Mouse (Mus musculus): ENCODE results near the gene Anxa11.
"Not testable (repeated sequence)": the region's sequence is repeated elsewhere in the genome, so short reads cannot be mapped to it uniquely, and the experiment has no call there.

Gene Anxa11

DNA sequence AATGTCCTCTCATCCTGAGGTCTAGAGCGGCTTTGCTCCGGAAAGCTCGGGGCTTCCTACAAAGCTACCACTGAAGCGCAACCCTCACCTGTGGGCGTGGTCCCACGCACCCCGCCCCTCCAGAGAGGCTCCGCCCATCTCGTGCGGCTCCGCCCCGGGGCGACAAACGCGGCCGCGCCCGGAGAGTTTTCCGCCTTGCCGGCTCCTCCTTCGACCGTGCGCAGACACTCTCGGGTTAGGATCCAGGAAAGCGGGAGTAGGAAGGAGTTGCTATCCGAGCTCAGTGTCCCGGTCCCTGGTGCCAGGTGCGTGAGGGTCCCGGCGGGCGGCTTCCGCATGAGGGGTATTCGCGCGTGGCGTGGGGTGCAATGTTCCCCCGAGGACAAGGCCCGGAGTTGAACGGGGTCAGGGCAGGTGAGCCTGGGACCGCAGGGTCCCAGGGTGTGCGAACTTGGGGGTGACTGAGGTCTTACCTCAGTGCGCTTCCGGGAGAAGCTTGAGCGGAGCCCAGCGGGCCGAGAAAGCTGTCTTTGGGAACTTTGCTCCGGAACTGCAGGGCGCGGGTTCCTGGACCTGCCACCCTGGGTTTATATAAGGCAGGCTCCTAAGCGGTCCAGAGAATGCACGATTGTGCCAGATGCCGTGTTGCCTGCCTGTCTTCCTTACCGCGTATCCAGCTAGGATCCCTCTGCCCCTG is at the start of gene Anxa11:
Anxa11 (plus strand) TSS at position 166 of the 697 bp plus-strand sequence.
- in situ Hi-C loops (cut with MboI; ENCODE audit: low sequenced_read_pairs), result no loop called here

- in situ Hi-C loops (cut with MboI; ENCODE audit: low sequenced_read_pairs), result no loop called here
Observed at GRCm38 (mm10) chr14:25794331-25794730, 47.6 kb upstream of the Anxa11 start.

- in situ Hi-C loops (cut with MboI; ENCODE audit: low sequenced_read_pairs), result no loop called here
Observed at GRCm38 (mm10) chr14:25795067-25795466, 46.9 kb upstream of the Anxa11 start.

DNA sequence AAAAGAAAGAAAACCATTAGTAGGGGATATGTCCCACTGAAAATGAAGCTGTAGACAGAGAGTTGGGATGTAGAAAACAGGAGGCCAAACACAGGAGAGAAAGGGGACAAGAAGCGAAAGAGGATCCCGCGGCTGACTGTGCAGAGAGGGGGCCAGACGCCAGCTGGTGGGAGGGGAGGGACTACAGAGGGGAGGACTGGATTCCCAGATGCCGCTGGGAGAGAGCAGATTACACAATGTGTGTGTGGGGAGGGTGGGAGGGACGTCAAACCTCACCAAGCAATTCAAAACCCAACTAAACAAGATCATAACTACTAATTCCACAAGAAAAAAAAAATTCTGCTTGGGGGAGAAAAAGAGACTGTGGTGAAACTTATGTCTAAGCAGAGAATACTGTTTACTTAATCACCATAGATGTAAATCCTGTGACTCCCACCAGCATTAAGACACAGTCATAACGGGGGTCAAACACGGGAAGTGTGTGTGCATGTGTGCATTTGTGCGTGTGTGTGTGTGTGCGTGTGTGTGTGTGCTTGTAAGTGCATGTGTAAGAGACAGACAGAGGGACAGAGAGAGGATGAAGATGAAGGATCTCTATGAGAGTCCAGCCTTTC is 46.3 kb upstream of the Anxa11 start:
- in situ Hi-C loops (cut with MboI; ENCODE audit: low sequenced_read_pairs), result no loop called here

- in situ Hi-C loops (cut with MboI; ENCODE audit: low sequenced_read_pairs), result no loop called here
Observed at GRCm38 (mm10) chr14:25796619-25797018, 45.3 kb upstream of the Anxa11 start.

- in situ Hi-C loops (cut with MboI; ENCODE audit: low sequenced_read_pairs), result no loop called here
Observed at GRCm38 (mm10) chr14:25800166-25800960, 41.6 kb upstream of the Anxa11 start.

DNA sequence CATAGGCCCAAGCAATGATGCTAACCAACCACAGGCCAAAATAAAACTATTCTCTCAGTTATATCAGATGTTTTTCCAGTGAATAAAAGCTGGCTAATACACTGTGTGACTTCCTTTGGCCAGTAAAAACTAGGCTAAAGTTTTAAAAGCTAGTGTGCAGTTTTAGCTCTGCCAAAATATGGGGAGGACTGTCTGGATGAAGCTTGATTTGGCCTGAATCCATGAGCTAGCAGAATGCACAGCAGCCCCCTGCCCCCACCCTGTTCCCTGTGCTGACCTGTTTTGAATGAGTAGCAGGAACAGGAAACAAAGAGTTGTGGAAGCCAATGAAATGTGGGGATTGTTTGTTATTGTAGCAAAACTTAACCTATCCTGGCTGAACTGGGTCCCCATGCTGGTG is 39.4 kb upstream of the Anxa11 start:
- in situ Hi-C loops (cut with MboI; ENCODE audit: low sequenced_read_pairs), result no loop called here

- in situ Hi-C loops (cut with MboI; ENCODE audit: low sequenced_read_pairs), result no loop called here
Observed at GRCm38 (mm10) chr14:25803246-25803809, 38.6 kb upstream of the Anxa11 start.

DNA sequence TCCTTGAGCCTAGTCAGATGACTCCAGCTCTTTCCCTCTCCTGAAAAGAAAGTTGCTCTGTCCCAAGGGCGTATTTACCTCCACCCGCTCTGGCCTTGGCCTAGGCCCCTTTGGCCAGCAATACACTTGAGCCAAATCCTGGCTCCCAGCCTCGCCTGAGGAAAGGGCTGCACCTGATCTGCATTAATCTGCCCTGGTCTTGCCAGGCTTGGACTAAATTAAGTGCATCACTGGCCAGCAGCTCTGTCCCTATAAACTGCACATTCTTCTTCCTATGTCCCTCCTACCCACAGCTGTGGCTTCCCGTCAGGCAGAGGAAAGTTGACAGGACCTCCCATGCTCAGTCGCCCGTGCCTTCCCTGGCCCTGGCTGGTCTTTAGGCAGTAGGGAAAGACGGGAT is 36.1 kb upstream of the Anxa11 start:
- in situ Hi-C loops (cut with MboI; ENCODE audit: low sequenced_read_pairs), result no loop called here

DNA sequence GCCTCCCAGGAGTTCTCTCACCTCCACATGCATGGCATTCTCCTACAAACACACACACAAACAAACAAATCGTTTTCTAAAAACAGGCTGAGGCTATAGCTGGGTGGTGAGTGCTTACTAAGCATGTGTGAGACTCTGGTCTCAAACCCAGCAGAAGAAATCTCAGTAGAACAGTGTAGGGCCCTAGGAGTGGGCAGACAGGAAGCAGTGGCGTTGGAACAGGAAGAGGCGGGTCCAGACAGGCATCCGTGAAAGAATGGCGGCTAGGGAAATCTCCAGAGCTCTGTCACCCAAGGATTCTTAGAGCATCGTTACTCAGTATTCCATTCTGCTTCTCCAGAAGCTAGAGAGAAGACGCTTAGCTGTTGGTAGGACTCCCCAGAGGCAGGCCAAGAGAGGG is 35.4 kb upstream of the Anxa11 start:
- in situ Hi-C loops (cut with MboI; ENCODE audit: low sequenced_read_pairs), result no loop called here

DNA sequence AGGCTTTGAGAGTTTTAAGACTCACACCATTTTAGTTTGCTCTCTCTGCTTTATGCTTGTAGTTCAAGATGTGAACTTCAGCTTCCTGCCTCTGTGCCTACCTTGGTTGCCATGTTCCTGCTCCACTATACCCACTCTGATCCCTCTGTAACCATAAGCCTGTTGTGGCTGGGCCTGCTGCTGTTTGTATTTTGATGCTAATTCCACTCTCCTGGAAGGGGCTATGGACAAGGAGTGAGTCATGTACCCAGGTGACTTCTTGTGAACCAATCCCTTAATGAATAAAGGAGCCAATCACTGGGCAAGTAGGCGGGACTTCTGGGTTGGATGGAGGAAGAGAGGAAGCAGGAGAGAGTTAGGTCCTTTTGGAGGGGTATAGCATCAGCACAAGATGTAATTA is 30.9 kb upstream of the Anxa11 start:
- in situ Hi-C loops (cut with MboI; ENCODE audit: low sequenced_read_pairs), result not testable (repeated sequence)

GRCm38 (mm10) chr14:25814140-25814539 is 27.8 kb upstream of the Anxa11 start:
- in situ Hi-C loops (cut with MboI; ENCODE audit: low sequenced_read_pairs), result no loop called here

DNA sequence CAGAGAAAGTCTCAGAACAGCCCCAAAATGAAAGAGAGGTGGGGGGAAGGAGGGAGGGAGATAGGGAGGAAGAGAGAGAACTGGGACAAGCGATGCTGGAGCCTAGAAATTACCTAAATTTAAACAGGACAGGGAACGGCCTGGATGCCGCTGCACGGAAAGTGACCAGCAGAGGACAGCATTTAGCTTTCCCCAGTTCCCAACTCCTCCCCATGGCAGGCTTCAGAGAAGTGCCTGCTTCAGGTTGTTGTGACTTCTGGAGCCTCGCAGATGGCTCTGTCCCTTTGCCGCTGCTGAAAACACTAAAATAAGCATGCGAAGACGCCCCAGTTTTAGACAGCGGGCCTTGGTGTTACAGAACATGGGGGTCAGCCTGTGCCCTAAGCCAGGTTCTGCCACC is 25.5 kb upstream of the Anxa11 start:
- in situ Hi-C loops (cut with MboI; ENCODE audit: low sequenced_read_pairs), result no loop called here

GRCm38 (mm10) chr14:25822584-25822983 is 19.4 kb upstream of the Anxa11 start:
- in situ Hi-C loops (cut with MboI; ENCODE audit: low sequenced_read_pairs), result no loop called here

DNA sequence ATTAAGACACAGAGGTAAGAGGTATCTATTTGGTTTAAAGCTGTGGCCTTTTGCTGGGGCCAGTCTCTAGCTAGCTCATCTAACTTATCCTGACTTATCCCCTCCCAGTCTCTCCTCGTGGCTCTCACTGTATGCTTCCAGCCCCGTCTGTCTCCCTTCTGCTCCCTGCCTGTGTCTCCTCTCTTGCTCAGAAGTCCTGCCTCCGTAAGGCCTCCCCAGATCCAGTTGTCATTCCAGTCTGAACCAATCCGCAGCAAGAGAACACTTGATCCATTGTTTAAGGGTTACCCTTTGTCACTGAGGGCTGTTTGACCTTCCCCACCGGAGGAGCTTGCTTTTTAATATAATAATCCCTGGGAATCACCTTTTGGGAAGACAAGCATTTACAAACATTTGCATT is 17.0 kb upstream of the Anxa11 start:
- in situ Hi-C loops (cut with MboI; ENCODE audit: low sequenced_read_pairs), result no loop called here

GRCm38 (mm10) chr14:25825880-25826626 is 15.9 kb upstream of the Anxa11 start:
- in situ Hi-C loops (cut with MboI; ENCODE audit: low sequenced_read_pairs), result no loop called here

DNA sequence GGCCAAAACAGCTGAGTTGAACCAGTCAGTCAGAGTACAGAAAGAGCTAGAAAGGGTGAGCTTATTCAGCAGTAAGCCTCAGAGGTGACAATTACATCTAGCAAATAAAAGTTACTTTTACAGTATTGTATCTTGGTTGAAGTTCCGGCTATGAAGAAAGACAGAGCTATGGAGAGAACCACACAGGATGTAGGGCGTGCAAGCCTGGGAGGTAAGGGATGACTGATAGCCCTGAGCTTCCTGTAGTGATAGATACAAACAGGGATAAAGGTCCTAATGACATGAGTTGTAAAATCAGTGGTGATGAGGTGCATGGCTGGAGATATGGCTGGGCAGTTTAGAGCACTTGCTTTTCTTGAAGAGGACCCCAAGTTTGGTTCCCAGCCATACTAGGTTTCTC is 15.1 kb upstream of the Anxa11 start:
- in situ Hi-C loops (cut with MboI; ENCODE audit: low sequenced_read_pairs), result no loop called here

- in situ Hi-C loops (cut with MboI; ENCODE audit: low sequenced_read_pairs), result no loop called here
Observed at GRCm38 (mm10) chr14:25831332-25831731, 10.6 kb upstream of the Anxa11 start.

GRCm38 (mm10) chr14:25832301-25832700 is 9.7 kb upstream of the Anxa11 start:
- in situ Hi-C loops (cut with MboI; ENCODE audit: low sequenced_read_pairs), result no loop called here

GRCm38 (mm10) chr14:25838411-25838810 is 3.5 kb upstream of the Anxa11 start:
- in situ Hi-C loops (cut with MboI; ENCODE audit: low sequenced_read_pairs), result no loop called here

GRCm38 (mm10) chr14:25839791-25840190 is 2.2 kb upstream of the Anxa11 start:
- in situ Hi-C loops (cut with MboI; ENCODE audit: low sequenced_read_pairs), result no loop called here
